Mouse (Mus musculus) frontal cortex, postnatal 14 days (tissue): Measurements from ENCODE around the gene Qpctl.

Source experiments
- DNase-seq, 2 experiments: peaks; one replicate each; pipeline ENCODE4 v3.0.0; 2022; ENCODE audit warnings: low spot score in 2 of 2

Qpctl gene

GRCm38 (mm10) chr7:19148875-19149541, at the start of gene Qpctl:
Gene Qpctl (minus strand): TSS chr7:19149291.
- DNase-seq, result peak; percentile 98 to 99

- DNase-seq, result no peak
Observed at GRCm38 (mm10) chr7:19197985-19198384, 48.9 kb upstream of the Qpctl start.

GRCm38 (mm10) chr7:19196676-19197075, 47.6 kb upstream of the Qpctl start:
- DNase-seq, result no peak

DNA sequence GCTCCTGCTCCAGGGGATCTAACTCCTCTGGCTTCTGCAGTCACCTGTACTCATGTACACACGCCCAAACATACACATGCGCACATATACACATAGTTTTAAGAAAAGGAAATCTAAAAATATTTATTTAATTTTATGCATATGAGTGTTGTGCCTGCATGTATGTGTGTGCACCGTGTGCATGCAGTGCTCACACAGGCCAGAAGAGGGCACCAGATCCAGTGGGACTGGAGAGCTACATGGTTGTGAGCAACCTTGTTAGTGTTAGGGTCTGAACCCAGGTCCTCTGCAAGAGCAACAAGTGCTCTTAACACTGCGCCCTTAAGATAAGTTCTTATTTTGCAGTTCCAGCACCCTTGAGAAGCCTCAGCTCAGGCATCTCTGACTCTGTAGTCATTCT, 45.6 kb upstream of the Qpctl start:
- no peak for DNase-seq

- no peak for DNase-seq
Observed at GRCm38 (mm10) chr7:19184758-19185157, 35.7 kb upstream of the Qpctl start.

- DNase-seq, result no peak
Observed at GRCm38 (mm10) chr7:19184250-19184649, 35.2 kb upstream of the Qpctl start.

DNA sequence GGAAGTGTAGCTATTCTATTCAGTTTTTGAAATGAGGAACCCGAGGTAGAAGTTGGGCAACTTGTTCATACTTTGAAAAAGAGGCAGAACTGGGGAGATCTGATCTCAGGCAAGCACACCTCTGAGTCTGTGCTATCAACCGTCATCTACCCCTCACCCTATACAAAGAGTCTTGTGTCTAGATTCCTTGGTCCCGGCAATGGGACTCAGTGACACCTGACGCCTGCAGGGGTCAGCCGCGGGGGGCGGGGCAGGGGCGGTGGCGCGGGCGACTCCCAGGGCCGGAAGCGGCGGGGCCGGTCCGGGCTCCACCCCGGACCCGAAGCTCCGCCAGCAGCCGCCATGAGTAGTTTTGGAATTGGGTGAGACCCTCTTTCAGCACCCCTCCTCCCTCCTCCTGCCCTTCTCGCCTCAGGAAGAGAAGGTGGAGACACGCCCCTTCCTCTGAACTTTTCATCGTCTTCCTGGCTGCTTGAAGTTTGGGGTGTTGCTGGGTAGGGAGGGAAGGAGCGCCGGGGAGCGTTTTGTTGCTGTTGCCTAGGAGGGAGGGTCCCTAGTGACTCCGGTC, 31.9 kb upstream of the Qpctl start:
- no peak for DNase-seq

DNA sequence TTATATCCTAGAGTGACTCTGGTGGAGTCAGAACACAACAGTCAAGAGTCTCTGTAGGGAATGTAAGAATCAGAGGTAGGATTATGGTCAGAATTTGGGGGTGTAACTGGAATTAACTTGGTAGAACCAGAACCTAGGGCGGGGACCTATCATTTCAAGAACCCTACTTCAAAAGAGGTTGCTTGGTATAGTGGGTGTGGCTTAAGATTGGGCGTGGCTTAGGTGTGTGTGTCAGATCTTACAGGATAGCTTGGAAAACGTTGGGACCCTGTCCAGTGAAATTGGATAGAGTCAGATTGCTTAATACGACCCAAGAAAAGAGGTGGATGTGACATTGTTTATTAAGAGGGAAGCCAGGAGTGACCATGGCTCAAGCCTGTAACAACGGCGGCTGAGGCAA, 30.8 kb upstream of the Qpctl start:
- DNase-seq, result no peak

GRCm38 (mm10) chr7:19179173-19179572, 30.1 kb upstream of the Qpctl start:
- peak in 1 of 2 experiments; percentile 54 for DNase-seq

- DNase-seq, result peak; percentile 64 to 78
Observed at GRCm38 (mm10) chr7:19178443-19179092, 29.5 kb upstream of the Qpctl start.

- no peak for DNase-seq
Observed at GRCm38 (mm10) chr7:19178035-19178434, 28.9 kb upstream of the Qpctl start.

DNA sequence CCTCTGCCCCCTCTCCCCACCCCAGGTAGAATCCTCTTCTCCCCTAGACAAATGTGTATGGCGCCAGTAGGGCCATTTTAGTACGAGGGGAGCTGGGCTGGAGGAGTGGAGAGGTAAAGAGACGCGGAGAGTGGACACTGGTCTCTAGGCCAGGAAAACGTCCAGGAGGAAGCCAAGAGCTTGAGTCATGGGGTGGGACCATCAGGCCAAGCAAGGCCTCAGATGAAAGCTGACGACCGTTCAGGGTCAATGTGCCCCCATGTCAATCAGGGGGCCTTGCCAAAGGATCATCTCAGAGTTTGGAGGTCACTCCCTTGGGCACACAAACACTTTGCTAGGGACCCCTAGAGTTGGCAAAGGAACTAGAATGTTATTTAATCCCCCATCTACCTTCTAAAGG, 28.1 kb upstream of the Qpctl start:
- DNase-seq, result no peak

GRCm38 (mm10) chr7:19176516-19176947, 27.4 kb upstream of the Qpctl start:
- DNase-seq, result no peak

GRCm38 (mm10) chr7:19175708-19176515, 26.8 kb upstream of the Qpctl start, which contains the start of gene Eml2:
Gene Eml2 (plus strand): TSS chr7:19176421.
- DNase-seq, result peak; percentile 77 to 88

GRCm38 (mm10) chr7:19172874-19173273, 23.8 kb upstream of the Qpctl start:
- peak; percentile 72 to 85 for DNase-seq

DNA sequence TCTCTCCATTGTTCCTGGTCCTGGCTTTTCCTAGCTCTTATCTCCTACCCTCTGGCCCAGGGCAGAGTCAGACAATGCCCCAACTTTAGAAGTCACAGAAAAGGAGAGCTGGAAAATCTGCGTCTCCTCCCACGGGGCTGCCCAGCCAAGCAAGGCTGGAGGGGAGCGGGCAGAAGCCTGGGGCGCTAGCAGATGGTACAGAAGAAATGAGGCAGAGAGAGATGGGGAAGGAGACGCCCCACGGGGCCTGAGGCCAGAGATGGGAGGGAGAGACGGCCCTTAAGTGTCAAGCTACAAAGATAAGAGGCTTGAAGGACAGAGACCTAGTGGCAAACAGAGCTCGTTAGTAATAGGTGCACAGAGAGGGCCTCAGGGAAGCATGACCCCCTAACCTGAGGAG, 22.7 kb upstream of the Qpctl start:
- DNase-seq, result no peak

DNA sequence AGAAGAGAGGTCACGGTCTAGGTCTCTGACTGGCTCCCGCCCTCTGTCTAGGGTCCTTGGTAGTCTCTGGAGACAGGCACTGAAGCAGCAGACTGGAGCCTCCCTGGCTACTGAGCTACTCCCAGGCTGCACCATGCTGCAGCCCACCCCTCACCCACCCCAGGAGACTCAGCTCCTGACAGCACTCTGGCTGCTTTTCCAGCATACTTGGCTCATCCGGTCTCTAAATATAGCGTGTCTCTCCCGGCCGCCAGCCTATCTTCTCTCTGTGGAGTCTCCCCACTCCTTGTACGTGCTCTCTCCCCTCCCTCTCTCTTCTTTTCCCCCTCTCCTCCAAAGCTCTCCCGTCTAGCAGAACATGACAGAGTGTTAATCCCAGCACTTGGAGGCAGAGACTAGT, 21.1 kb upstream of the Qpctl start:
- DNase-seq, result peak in 1 of 2 experiments; percentile 74

DNA sequence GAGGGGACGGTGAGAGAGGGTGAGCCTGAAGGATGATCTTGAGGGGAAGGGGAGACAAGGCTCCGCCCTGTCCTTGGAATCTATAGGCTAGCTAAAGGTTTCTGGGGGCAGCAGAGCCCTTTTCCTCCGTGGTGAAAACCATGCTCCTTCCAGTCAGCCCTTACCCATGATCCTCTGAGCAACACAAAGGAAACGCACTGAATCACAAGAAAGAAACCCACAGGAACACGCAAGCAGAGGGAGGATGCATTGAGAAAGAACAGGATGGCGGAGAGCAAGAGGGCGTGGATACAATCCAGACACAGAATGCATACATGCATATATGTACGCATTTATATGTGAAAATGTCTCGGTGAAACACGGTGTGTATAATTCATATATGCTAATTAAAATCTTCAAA, 20.4 kb upstream of the Qpctl start:
- no peak for DNase-seq

GRCm38 (mm10) chr7:19166990-19167389, 17.9 kb upstream of the Qpctl start:
- DNase-seq, result no peak

- DNase-seq, result no peak
Observed at GRCm38 (mm10) chr7:19165656-19166423, 16.7 kb upstream of the Qpctl start, which contains the start of gene Gipr. Gene Gipr (minus strand): TSS chr7:19166127.

GRCm38 (mm10) chr7:19164978-19165377, 15.9 kb upstream of the Qpctl start:
- DNase-seq, result no peak
